Mouse (Mus musculus) MEL (cell line): Measurements from ENCODE around the gene Slc1a1.

ENCODE experiments used
- CTCF ChIP-seq, 3 experiments: IDR thresholded peaks in 2 of 3; conservative IDR thresholded peaks in 1 of 3; 2 replicates each; pipeline ENCODE4 v1.5.1; 2011 to 2012; ENCODE audit warnings: low read length in 3 of 3, low read depth in 2 of 3, mild to moderate bottlenecking in 2 of 3, improper control_type of control experiment in 1 of 3, inconsistent platforms in 1 of 3, mixed read lengths in 1 of 3, moderate library complexity in 1 of 3; ENCODE audit not compliant: control insufficient read depth in 1 of 3, insufficient read depth in 1 of 3, poor library complexity in 1 of 3, severe bottlenecking in 1 of 3
- EP300 ChIP-seq, 2 experiments: IDR thresholded peaks; 2 replicates each; pipeline ENCODE4 v1.6.1; 2011; ENCODE audit warnings: improper control_type of control experiment in 2 of 2, low read length in 2 of 2, low read depth in 1 of 2, mild to moderate bottlenecking in 1 of 2
- GABPA ChIP-seq: IDR thresholded peaks from 2 replicates; pipeline ENCODE4 v1.6.1; 2012; ENCODE audit warnings: low read depth, mild to moderate bottlenecking, inconsistent platforms, low read length, improper control_type of control experiment, moderate library complexity
- GATA1 ChIP-seq: IDR thresholded peaks from 2 replicates; pipeline ENCODE4 v1.6.1; 2011; ENCODE audit warnings: low read depth, low read length, improper control_type of control experiment
- MAFK ChIP-seq: IDR thresholded peaks from 2 replicates; pipeline ENCODE4 v1.6.1; 2011; ENCODE audit warnings: low read depth, mild to moderate bottlenecking, low read length, improper control_type of control experiment, borderline replicate concordance
- MAZ ChIP-seq: IDR thresholded peaks from 2 replicates; pipeline ENCODE4 v1.6.1; 2012; ENCODE audit warnings: low read depth, mild to moderate bottlenecking, inconsistent platforms, low read length, improper control_type of control experiment
- MEF2A ChIP-seq: IDR thresholded peaks from 2 replicates; pipeline ENCODE4 v1.6.1; 2014; ENCODE audit warnings: low read depth, mild to moderate bottlenecking, inconsistent platforms, low read length, improper control_type of control experiment; ENCODE audit not compliant: poor library complexity, insufficient replicate concordance, severe bottlenecking; ENCODE audit errors: extremely low read depth
- POLR2A ChIP-seq, 2 experiments: IDR thresholded peaks; 2 replicates each; pipeline ENCODE4 v1.6.1; 2011 to 2012; ENCODE audit warnings: low read length in 2 of 2, mild to moderate bottlenecking in 2 of 2, control low read depth in 1 of 2, improper control_type of control experiment in 1 of 2, low read depth in 1 of 2, moderate library complexity in 1 of 2; ENCODE audit not compliant: control insufficient read depth in 1 of 2, insufficient read depth in 1 of 2, poor library complexity in 1 of 2
- RAD21 ChIP-seq: IDR thresholded peaks from 2 replicates; pipeline ENCODE4 v1.6.1; 2011; ENCODE audit warnings: mild to moderate bottlenecking, low read depth, low read length, improper control_type of control experiment
- TAL1 ChIP-seq: IDR thresholded peaks from 2 replicates; pipeline ENCODE4 v1.6.1; 2012; ENCODE audit warnings: mild to moderate bottlenecking, inconsistent platforms, low read length, moderate library complexity, mixed read lengths
- USF2 ChIP-seq, 2 experiments: IDR thresholded peaks; 2 replicates each; pipeline ENCODE4 v1.6.1; 2011 to 2012; ENCODE audit warnings: improper control_type of control experiment in 2 of 2, low read length in 2 of 2, borderline replicate concordance in 1 of 2, inconsistent platforms in 1 of 2, low read depth in 1 of 2, mild to moderate bottlenecking in 1 of 2; ENCODE audit not compliant: insufficient read depth in 1 of 2

- no peak for TF ChIP-seq CTCF (IDR thresholded peaks at IDR 0.05 in 2 of 3, conservative IDR thresholded peaks at IDR 0.05 in 1 of 3; ENCODE audit: control insufficient read depth in 1 of 3, insufficient read depth in 1 of 3, low read depth in 2 of 3, low read length in 3 of 3, poor library complexity in 1 of 3, severe bottlenecking in 1 of 3)
- no peak for TF ChIP-seq POLR2A (IDR thresholded peaks at IDR 0.05; ENCODE audit: control insufficient read depth in 1 of 2, insufficient read depth in 1 of 2, low read depth in 1 of 2, low read length in 2 of 2, poor library complexity in 1 of 2)
- TF ChIP-seq USF2 (IDR thresholded peaks at IDR 0.05; ENCODE audit: borderline replicate concordance in 1 of 2, insufficient read depth in 1 of 2, low read depth in 1 of 2, low read length in 2 of 2) = no peak
- no peak for TF ChIP-seq GABPA
- TF ChIP-seq MEF2A = no peak
- TF ChIP-seq TAL1 = no peak
- TF ChIP-seq MAFK = no peak
- TF ChIP-seq EP300 (IDR thresholded peaks at IDR 0.05; ENCODE audit: low read depth in 1 of 2, low read length in 2 of 2) = no peak
- TF ChIP-seq MAZ = no peak
- no peak for TF ChIP-seq RAD21
- no peak for TF ChIP-seq GATA1
Observed at GRCm38 (mm10) chr19:28927396-28927795, 92.5 kb downstream of the Slc1a1 start.
